Mouse (Mus musculus): ENCODE data around the gene Vsig10l.

- TF ChIP-seq CTCF (IDR thresholded peaks at IDR 0.05; ENCODE audit: borderline replicate concordance, insufficient read depth, low read depth, low read length) (no peak), POLR2A (IDR thresholded peaks at IDR 0.05; ENCODE audit: borderline replicate concordance, insufficient read depth, low read length) (no peak)
Measured at GRCm38 (mm10) chr7:43482090-43482716, 19.3 kb downstream of the Vsig10l start.

Measured in cerebellum, adult 2 months (tissue).